17 mouse cellular contexts compared by ENCODE assay signal in the genomic region with DNA sequence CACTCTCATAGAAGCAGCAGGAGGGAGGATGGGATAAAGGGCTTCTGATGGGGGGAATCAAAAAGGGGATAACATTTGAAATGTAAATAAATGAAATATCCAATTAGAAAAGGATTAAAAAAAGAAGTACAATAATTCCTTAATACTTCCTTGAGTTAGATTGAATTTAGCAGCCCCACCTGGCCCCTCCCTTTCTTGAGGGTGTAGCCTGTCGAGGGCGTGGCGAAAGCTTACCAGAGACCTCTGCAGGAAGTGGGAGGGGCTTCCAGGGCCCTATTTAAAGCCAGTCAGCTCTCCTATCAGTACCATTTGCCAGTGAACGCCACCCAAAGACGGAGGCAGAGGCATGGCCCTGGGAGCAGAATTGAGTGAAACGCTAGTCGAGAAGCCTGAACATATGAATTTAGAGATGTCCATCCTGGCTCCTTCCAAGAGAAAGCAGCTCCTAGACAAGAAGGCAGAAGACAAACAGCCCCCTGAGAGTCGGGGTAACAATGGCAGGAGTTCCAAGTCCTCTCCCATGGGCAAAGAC. TPM values are rescaled to one million over a fixed set of nuclear protein-coding genes. Genes with fewer than 3 reads are reported as not detected.
"Had no signal": no experiment of that assay in that cellular context is flagged by ENCODE, and none has a peak within 500 bp of the region (broad histone marks: within the 10 kb centered on the region; RNA-seq: fewer than 3 reads in every experiment).

Gene Gm47996 (plus strand): TSS at position 308 of the 532 bp plus-strand sequence.

RNA-seq across cellular contexts. Expression of gene Gm47996, which starts in this region (rescaled TPM):
- total RNA-seq: layer of hippocampus, adult 18-20 months; layer of hippocampus, postnatal 14 days; left cerebral cortex, adult 8-10 months; left cerebral cortex, postnatal 14 days; left cerebral cortex, postnatal 4 days; monocyte, adult 5-6 weeks had no signal
- polyA plus RNA-seq: inflammation-experienced regulatory T-cells, adult 6 months; intestine, embryonic 16.5 days; limb, embryonic 12.5 days; lung, embryonic 15.5 days; midbrain, embryonic 13.5 days; midbrain, embryonic 16.5 days; neural tube, embryonic 11.5 days; neural tube, embryonic 14.5 days; small intestine, adult 2 months; stomach, embryonic 15.5 days; thymus, postnatal 0 days had no signal
